Mouse (Mus musculus): ENCODE data around the gene Cd300ld3.

DNA sequence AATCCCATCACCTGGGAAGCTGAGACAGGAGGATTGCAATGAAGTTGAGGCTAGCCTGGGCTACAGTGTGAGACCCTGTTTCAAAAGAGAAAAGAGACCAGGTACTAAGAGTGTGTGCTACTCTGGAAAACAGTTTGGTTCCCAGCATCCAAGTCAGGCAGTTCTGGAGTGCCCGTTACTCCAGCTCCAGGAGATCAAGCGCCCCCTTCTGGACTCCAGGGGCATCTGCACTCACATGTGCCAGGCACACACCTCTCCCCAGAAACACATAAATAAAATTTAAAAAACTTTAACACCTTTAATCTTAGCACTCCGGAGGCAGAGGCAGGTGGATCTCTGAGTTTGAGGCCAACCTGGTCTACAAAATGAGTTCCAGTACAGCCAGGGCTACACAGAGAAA lies 33.2 kb upstream of the Cd300ld3 start:
- TF ChIP-seq CTCF (IDR thresholded peaks at IDR 0.05; ENCODE audit: control insufficient read depth, insufficient read depth, insufficient replicate concordance, low read depth, low read length) (peak; percentile 21; the same call in 1 of the 2 replicates), POLR2A (IDR thresholded peaks at IDR 0.05; ENCODE audit: control insufficient read depth, low read depth, low read length) (no peak)
